Mouse (Mus musculus) induced T-regulatory cell, adult 2 months (primary cell): ENCODE data around the gene Sox14.
A peak's percentile ranks its signal among the peaks of the same experiment; 100 is the strongest.

Experiments used
- DNase-seq: peaks from one replicate; pipeline ENCODE4 v3.0.0-alpha.2; 2012; ENCODE audit warnings: low read depth

Sox14 gene

DNA sequence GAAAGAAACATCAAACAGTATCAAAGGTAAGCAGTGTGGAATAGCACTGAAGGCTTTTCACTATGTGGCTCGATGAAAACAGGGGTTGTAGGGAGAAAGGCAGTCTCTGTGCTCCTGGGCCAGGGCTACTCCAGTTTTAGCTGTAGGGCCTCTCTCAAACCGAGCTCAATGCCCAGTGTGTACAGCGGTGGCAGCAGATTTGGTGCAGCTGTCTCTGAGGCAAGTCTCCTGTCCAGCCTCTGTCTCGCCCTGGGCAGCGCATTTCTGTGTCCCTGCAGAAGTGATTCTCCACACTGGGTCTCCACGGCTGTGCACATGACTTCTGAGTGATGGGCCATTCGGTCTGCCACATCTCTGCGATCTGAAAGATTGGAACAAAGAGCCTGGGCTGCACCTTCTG is 27.6 kb downstream of the Sox14 start:
- no peak for DNase-seq

DNA sequence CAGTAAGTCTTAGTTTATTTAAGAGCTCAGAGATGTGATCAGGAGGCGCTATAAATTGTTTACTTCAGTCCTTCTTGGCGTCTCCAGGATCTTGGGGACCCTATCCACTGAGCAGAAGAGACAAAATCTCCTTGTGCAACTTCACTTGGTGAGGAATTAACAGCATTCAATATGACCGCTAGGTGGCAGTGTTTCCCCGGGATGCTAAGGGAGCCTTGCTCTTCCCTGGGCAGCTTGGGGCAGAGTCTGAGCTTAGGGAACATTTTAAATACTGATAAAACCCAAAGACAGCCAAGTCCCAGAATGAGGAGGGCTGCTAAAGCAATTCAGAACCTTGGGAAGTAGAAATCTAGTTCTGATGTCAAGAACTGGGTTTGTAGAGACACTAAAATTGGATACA is 29.1 kb downstream of the Sox14 start:
- DNase-seq: peak; percentile 65

DNA sequence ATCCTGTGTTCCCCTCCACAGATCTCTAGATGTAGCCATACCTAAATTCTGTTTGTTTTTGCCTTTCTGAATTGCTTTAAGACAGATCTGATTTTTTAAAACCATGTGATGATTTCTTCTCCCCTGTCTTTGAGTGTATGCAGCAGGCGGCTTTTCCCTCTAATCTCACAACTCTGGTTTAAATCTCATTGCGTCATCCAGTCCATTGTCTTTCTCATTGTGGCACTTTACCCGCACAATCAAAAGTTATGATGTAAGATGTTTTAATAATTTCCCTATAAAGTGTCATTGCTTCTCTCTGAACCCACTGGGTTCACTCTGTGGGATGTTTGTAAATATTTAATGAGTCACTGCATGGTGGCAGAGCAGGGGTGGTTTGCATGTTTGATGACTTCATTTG is 36.6 kb downstream of the Sox14 start:
- no peak for DNase-seq

DNA sequence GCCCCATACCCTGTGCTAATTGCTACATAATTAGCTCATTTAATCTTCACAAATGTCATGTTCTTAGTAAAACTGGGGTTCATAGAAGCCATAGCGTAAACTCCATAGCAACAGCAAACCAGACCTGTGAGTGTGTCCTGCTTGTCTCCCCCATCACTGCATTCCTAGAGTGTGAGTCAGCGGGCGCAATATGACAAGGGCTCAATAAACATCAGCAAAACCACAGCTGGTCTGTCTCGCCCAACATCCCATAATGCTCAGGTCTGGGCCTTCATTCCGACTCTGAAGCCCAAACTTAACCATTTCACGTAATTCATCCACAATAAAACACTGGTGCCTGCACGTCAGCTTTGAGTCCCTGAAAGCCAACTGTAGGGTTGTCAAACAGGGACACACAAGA is 37.1 kb downstream of the Sox14 start:
- DNase-seq: no peak

DNA sequence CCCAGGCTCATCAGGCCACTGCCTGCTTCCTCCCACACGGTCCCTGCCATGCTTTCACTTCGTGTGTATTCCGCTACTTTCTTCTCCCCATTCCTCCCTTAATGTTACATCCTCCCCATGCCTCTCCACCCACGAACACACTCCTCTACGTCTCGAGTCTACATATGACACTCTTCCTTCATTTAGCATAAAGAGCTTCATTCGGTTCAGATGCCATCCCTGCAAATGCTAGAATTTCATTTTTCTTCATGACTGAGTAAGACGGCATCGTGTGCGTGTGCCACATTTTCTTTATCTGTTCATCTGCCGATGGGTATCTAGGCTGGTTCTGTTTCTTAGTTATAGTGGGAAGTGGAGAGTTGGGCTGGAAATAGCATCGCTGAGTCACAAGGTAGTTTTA is 39.3 kb downstream of the Sox14 start:
- no peak for DNase-seq

DNA sequence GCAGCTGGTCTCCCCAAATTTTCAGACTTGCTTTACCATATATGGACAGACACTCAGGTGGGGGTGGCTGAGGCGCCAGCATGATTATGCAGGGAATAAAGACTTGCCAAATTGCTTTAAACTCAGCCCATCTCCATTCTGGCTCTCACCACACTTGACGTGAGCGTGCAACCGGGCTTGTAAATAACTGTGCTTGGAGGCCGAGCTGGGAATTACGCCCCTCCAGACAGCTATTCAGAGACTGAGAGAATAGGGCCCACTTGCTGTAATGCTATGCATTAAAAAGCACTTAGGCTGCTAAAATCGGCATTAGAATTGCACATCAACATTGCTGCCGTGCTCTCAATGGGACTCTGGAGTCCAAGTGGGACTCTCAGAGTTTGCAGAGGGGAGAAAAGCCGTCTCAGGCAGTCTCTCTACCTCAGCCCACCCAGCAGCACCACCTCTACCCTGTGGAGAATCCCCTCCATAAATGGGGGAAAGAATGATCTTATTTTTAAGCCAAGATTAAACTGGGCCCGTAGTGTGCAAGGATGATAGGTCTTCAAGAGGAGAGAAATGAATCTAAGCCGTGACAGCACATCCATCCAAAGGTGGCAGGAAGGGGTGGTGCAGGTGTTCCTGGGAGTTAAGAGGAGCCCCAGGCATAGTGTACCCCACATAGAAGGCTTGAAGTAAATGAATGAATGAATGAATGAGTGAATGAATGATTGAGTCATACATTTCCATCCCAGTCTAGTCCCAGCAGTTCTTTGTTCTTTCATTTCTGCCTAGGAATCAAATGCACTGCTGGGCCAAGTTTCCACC is 40.1 kb downstream of the Sox14 start:
- no peak for DNase-seq
